Mouse (Mus musculus): ENCODE results near the gene Hspe1. TPM values are rescaled to one million over a fixed set of nuclear protein-coding genes. Genes with fewer than 3 reads are reported as not detected.

Gene Hspe1
- total RNA-seq, 2 experiments from 2014 or later: 159 to 187 TPM

DNA sequence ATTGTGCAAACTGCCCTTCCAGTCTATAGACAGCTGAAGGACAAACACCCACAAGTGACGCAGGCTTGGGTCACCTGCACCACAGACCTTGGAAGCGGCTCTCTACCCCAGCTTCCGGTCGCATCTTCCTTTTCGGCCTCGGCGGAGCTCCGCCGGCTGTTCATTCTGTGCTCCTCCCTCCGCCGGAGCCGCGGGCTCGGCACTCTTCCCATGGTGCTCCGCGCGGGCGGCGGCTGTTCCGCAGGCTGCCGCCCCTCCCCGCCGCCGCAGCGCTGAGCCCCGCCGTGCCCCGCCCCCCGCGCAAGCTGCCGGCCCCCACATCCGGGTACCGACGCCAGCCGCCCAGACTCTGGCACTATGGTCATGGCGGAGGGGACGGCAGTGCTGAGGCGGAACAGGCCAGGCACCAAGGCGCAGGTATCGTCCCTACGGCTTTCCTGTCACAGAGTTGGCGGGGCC is 43.0 kb downstream of the Hspe1 start, which contains the start of gene Mob4:
Gene Mob4 (plus strand): TSS at position 289 of the 459 bp plus-strand sequence.
- intact Hi-C loops (cut with DNase I): loop anchor here (1.0 to 5.0 kb wide), 3 partner anchors 44 to 104 kb away; partner anchors contain the start of gene Sf3b1
- peak; percentile 84 for DNase-seq (ENCODE audit: low spot score)

DNA sequence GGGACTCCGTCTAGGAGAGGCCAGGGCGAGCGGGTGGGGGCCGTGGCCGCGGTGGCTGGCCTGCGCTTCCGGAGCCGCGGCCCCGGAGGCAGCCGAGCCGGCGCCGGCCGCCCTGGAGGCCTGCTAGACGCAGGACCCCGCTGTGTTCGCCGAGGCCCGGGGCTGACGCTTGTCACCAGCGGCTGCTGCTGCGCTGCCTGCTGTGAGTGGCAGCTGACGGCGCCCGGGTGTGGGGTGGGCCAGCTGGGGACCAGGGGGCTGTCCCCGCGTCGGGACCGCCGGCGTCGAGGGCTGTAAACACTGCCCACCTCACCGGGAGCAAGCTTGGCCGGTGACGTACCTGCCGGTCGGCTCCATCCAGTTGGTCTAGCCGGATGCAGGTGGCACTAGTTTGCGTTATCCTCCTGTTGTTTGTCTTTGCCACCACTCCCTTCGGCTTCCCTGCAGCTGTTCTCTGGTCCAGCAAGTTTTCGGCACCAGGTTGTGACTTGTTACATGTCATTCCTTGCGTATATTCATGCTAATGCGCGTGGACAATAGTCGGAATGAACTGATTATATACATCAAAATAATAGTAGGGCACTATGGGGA is 43.6 kb downstream of the Hspe1 start:
- intact Hi-C loops (cut with DNase I): loop anchor here (1.0 to 5.0 kb wide), 3 partner anchors 44 to 105 kb away; partner anchors contain the start of gene Sf3b1
- no peak for DNase-seq (ENCODE audit: low spot score)

DNA sequence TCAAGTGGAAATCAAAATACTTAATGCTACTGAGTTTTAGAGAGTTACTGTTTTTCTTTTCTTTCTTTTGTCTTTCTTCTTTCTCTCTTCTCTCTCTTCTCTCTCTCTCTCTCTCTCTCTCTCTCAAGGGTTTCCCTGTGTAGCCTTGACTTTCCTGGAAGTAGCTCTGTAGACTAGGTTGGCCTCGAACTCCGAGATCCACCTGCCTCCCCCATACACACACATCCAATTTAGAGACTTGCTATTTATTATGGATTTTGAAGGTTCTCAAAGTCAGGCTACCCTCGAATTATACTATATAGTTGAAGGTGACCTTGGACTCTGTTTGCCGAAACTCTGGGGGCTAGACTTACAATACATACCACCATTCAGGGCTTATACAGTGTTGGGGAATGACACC is 44.4 kb downstream of the Hspe1 start:
- intact Hi-C loops (cut with DNase I): loop anchor here (5.0 kb wide), 1 partner anchor 90 kb away; no protein-coding TSS in a partner anchor
- DNase-seq (ENCODE audit: low spot score): no peak

DNA sequence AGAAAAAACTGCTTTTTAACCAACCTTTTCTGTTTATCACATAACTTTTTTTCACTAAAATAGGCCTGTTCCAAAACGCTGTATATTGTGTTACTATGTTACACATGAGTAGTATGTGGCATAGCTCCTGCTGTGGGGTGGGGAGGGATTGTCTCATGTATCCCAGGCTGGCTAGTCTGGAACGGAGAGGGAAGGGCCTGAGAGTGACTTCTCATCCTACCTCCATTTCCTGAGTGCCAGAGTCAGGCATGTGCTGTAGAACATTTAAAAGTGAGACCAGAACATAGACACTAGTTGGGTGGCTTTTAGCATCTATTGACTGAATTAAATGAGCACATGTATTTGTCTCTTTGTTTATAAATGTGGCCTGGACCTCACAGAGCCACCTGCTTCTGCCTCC is 45.2 kb downstream of the Hspe1 start:
- intact Hi-C loops (cut with DNase I): loop anchor here (5.0 kb wide), 1 partner anchor 89 kb away; no protein-coding TSS in a partner anchor

DNA sequence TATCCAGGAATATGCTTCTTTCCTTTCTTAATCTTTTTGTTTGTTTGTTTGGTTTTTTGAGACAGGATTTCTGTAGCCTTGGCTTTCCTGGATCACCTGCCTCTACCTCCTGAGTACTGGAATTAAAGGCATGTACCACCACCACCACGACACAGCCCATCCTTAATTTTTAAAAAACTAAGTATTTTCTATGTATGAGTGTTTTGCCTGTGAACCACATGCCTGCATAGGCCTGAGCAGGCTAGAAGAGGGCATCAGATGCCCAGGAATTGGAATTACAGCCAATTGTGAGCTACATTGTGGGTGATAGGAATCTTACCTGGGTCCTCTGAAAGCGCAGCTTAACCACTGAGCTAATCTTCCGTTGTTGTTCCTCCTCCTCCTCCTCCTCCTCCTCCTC is 46.4 kb downstream of the Hspe1 start:
- no peak for DNase-seq (ENCODE audit: low spot score)
- intact Hi-C loops (cut with DNase I): loop anchor here (5.0 kb wide), 1 partner anchor 88 kb away; no protein-coding TSS in a partner anchor

More for the DNA sequence above, 45.2 kb downstream of the Hspe1 start:
- DNase-seq (ENCODE audit: low spot score): no peak

DNA sequence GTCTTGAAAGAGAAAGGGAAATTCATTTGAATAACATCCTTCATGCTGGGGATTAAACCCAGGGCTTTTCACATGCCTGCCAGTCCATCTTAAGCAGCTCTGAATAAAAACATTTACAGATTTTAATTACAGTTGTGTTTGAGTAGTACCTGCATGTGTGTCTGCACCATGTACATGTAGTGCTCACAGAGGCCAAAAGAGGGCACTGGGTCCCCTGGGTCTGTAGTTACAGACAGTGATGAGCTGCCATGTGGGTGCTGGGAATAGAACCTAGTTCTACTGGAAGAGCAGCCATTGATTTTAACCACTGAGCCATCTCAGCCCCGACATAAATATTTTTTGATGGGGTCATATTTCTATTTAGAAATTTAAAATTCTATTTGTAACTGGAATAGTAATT is 47.9 kb downstream of the Hspe1 start:
- intact Hi-C loops (cut with DNase I): no loop called here
- no peak for DNase-seq (ENCODE audit: low spot score)

Other genes with a start within 250 kb of the Hspe1 start
- 10 to 100 TPM; 12.1 to 12.8 TPM for gene Ankrd44, start 161.7 kb upstream of the Hspe1 start, total RNA-seq (2021)
- 10 to 100 TPM; 69.3 to 87.4 TPM for gene Sf3b1, start 60.7 kb upstream of the Hspe1 start, total RNA-seq (2021)
- 10 to 100 TPM; 24.2 to 67.0 TPM for gene Coq10b, start 35.4 kb upstream of the Hspe1 start, total RNA-seq (2021)
- 100 to 1,000 TPM; 361 to 395 TPM for gene Hspd1, start 111 bp downstream of the Hspe1 start, total RNA-seq (2021)
- gene Mob4, start 43.1 kb downstream of the Hspe1 start, total RNA-seq (2021): 10 to 100 TPM; 32.5 to 34.4 TPM
- gene Rftn2, start 138.7 kb downstream of the Hspe1 start, total RNA-seq (2021): 10 to 100 TPM; 14.2 to 14.4 TPM
- gene Mars2, start 149.0 kb downstream of the Hspe1 start, total RNA-seq (2021): 1 to 10 TPM; 5.3 to 5.4 TPM

All from heart, postnatal 25 days (tissue).